Mouse (Mus musculus) embryo, embryonic 10 days (tissue): ENCODE results near the gene Ubac2.

ENCODE experiments used
- DNase-seq: peaks from one replicate; pipeline ENCODE4 v3.0.0-alpha.2; 2015; ENCODE audit warnings: low spot score

The Ubac2 gene

DNA sequence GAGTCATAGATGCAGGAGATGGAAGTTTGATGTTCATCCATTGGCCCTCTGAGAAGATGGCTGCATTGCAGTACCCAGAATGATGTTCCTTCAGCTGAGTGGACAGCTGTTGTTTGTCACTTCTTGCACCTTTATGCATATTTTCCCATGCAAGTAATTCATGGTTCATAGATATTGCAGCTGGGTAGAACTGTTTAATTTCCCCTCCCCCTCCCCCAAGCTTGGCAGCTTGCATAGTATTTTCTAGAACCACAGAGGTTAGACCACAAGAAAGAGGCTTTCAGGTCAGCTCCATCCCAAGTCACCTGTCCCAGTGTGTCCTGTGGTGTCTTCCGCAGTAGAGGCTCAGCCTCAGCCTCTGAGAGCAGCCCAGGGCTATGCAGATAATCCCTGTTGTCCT, 92.0 kb downstream of the Ubac2 start:
- DNase-seq, result no peak

DNA sequence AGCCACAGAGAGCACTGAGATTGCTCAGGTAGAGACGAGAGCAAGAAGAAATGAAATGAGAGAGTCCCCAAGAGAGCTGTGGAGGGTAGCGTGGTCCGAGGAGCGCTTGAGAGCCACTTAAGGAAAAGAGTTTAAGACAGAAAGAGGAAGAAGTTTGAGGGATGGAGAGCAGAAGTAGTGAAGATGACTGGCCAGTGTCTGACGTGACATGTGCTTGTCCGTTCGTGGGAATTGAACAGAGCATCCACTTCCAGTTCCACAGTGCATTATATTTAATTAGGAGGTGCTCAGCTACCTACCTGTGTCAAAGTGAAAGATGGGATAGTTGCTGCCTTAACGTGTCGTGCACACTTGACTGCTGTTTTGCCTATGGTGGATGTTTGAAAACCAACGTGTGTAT, 94.7 kb downstream of the Ubac2 start:
- DNase-seq, result no peak

- no peak for DNase-seq
These were observed 103.1 kb downstream of the Ubac2 start for GRCm38 (mm10) chr14:121981531-121981930.

DNA sequence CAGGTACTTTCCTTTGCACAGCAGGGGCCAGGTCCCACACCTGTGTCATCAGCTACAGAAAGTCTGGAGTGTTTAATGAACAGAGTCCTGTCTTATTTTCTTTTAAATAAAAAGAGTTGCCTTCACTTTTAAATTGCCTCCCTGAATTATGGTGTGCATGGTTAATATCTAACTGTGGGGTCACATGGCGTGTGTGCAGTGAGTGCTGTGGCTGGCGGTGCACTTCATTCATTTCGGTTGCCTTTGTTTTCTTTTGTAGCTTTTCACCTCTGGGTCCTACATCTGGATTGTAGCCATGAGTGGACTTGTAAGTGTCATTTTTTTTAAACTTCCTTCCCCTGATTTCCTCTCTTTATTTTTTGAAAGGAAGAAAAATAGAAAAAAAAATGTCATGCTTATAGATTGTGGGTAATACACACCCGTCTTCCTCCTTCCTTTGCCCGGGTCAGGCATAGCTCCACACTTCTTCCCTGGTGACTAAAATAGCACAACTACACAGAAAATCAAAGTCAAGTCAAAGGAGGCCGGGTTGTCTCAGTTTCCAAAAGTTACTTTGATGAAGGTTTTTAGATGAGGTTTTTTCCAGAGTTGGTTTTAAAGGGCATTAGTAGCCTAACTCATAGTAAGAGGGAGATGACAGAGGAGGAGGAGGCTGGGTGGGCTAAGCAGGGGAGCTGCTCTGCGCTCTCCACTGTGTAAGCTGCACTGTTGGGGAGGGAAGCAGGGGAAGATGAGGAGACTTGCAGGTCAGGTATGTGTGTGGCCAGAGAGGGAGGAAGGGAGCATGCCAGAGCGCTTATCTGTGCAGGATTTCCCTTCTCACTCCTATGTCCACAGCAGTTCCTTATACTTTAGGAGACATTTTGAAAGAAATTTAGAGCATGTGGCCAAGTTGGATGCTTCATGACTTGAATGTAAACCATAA, 104.9 kb downstream of the Ubac2 start:
- DNase-seq, result no peak

GRCm38 (mm10) chr14:121985477-121985876, 107.1 kb downstream of the Ubac2 start:
- DNase-seq, result no peak

DNA sequence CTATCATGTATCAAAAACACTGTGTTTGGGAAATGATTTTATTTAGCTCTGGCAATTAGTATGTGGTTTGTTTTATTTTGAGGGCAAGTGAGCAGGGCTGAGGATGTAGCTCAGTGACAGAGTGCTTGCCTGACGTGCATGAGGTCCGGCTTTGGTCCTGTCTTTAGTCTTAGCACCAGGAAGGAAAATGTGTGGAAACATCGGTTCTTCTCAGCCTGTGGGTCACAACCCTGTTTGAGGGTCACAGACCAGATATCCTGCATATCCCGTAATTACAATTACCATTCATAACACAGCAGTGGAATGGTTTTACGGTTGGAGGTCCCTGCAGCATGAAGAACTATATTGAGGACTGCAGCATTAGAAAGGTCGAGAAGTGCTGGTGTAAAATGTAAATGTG, 107.6 kb downstream of the Ubac2 start:
- DNase-seq, result no peak

GRCm38 (mm10) chr14:121987287-121987686, 108.9 kb downstream of the Ubac2 start:
- no peak for DNase-seq

DNA sequence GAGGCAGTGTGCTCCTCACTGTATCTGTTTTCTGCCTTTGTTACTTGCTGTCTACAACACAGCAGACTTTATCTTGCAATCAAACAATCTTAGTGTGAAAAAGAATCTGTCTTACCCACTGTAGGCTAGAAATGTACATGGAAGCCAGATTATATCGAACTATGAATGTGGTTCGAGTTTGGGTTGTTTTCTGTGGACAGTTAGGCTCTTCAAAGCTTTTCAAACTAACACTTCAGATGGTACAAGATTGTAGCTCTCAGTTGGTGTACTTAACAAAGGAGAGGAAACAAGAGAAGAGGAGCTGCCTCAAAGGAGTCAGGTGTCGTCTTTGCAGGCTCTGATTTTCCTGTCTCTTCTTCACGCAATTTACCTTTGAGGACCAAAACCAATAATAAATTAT, 109.3 kb downstream of the Ubac2 start:
- DNase-seq, result no peak

DNA sequence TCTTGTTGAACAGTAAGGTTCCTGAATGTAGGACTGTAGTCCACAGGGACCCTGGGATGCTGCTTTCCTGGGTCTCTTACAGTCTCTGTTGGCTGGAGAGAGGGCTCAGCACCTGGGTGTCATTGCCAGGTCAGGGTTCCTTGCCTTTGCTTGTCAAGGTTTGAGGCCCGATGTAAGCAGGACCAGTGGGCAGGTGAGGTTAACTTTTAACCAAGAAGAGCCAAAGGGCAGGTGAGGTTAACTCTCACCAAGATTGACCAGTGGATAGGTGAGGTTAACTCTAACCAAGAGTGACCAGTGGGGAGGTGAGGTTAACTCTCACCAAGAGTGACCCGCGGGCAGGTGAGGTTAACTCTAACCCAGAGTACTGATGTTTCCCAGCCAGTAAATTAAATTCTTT, 110.9 kb downstream of the Ubac2 start:
- DNase-seq, result no peak

DNA sequence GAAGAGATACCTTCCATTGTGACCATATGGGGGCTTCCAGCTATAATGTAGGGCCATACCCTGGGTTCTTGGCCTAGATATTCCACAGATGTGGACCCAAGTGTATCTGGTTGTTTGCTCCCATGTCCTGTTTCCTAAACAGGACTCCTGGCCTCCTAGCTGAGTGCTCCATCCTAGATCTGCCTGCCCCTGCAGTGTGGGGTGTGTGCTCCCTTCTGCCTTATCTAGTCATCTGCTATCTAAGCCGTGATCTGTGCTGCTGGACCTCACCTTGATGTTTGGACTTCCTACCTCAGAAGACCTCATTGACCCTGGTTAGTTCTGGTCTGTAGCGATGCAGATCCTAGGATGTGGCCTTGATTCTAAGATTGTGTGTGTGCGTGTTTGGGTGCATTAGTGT, 111.4 kb downstream of the Ubac2 start:
- no peak for DNase-seq

DNA sequence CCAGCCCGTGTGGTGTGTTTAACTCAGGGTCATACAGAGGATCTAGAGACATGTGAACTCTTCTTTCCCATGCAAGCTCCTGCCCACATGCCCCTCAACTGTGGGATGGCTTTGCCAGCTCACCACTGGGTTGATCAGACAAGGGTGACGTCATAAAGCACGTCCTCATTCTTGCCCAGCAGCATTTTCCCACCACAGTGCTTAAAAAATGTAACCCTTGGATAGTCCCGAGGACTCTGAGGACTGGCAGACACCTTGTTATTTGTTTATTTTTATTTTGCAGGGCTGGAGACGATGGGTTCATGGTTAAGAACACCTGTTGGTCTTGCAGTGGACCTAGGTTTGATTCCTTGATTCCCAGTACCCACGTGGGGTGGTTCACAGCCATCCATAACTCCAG, 112.5 kb downstream of the Ubac2 start:
- DNase-seq, result no peak

DNA sequence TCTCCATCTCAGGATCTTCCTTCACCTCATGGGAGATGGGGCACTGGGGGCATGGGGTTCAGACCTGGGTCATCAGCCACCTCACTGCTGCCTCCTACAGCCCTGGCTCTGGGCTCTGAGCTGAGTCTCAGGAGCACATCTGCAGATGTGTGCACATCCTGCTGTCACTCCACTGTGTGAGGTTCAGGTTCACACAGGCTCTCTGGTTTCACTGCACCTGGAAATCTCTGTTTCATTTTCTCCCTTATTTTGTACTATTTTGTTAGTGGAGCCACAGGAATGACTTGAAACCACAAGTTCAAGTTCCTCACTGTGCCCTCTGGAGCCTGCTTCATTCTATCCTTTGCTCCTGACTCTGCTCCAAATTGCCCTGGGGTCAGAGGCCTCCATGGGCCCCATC, 113.5 kb downstream of the Ubac2 start:
- no peak for DNase-seq

DNA sequence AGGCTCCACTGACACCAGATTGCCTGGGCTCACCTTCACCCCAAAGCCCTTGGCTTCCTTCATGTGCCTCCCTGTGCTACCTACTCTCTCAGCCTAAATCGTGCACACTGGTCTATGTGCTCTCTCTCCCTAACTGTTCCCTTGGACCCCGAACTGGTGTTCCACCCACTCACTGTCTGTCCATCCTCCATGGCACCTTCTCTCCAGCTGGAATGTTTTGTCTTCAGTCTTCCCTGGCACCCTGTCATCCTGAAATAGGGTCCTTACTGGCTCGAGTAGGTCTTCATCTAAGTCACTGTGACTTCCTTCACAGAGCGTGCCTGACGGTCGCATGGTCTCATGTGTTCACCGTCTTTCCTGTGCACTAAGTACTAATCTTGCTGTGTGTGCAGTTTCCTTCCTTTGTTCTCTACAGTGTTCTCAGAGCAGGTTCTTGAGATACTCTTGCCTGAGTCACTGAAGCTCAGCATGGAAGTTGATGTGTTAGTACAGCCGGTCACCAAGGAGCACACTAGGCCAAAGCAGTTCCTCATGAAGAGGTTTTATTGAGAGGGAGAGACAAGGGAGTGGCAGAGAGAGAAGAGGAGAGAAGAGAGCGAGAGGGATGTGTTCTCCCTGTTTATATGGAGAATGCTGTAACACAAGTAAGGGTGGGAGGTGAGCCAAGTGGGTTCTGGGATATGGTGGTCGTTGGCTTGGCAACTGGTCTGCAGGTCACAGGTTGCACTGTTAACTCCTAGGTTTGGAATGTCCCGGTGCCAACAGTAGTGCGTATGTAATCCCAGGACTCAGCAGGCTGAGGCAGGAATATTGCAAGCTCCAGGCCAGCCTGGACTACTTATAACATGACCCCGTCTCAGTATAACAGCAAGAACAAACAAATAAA, 114.2 kb downstream of the Ubac2 start:
- DNase-seq, result no peak

DNA sequence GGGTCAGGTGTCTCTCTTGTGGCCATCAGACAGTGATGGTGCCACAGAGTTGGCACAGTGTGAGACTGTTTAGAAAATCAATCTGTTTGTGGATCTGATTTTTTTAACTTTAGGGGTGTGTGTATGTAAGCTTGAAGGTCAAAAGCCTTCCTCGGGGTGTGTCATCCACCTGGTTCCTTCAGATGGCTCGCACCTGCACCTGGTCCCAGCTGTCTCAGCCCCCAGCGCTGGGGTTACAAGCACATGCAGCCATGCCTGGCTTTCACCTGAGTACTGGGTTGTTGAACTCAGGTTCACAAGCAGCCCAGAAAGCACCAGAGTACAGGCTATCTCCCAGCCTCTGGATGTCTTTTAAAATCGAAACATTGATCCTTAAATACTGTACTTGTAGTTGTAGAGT, 115.2 kb downstream of the Ubac2 start:
- DNase-seq, result no peak

- no peak for DNase-seq
These were observed 115.8 kb downstream of the Ubac2 start for GRCm38 (mm10) chr14:121994171-121994700.

GRCm38 (mm10) chr14:121994846-121995556, 116.6 kb downstream of the Ubac2 start:
- no peak for DNase-seq

DNA sequence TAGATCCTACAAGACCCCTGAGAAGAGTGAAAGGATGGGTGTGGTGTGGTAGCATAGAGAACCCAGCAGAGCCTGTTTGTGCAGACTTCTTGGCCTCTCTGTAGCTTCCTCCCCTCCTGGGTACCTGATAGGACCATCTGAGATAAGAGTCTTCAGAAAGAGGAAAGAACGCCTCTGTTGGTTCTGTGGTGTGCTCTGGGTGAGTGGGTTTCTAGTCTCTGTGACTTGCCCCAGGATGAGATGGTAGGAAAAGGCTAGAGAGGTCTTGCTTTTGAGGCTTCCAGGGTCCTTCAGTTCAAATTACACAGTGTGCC, 117.1 kb downstream of the Ubac2 start:
- DNase-seq, result no peak

- DNase-seq, result no peak
These were observed 118.4 kb downstream of the Ubac2 start for GRCm38 (mm10) chr14:121996786-121997185.

- no peak for DNase-seq
These were observed 121.0 kb downstream of the Ubac2 start for GRCm38 (mm10) chr14:121999455-121999854.

GRCm38 (mm10) chr14:122000346-122001105, 122.1 kb downstream of the Ubac2 start:
- no peak for DNase-seq

GRCm38 (mm10) chr14:122002224-122002623, 123.8 kb downstream of the Ubac2 start:
- no peak for DNase-seq

- DNase-seq, result no peak
These were observed 125.4 kb downstream of the Ubac2 start for GRCm38 (mm10) chr14:122003812-122004211.
